Mouse (Mus musculus): ENCODE results near the gene Tcf7l2.

Tcf7l2 gene

GRCm38 (mm10) chr19:55867255-55867654, 125.6 kb downstream of the Tcf7l2 start:
- no peak for DNase-seq

GRCm38 (mm10) chr19:55867905-55868304, 126.3 kb downstream of the Tcf7l2 start:
- DNase-seq = no peak

GRCm38 (mm10) chr19:55868597-55868996, 127.0 kb downstream of the Tcf7l2 start:
- DNase-seq = no peak

GRCm38 (mm10) chr19:55870825-55871224, 129.2 kb downstream of the Tcf7l2 start:
- DNase-seq = no peak

- DNase-seq = no peak
Observed at GRCm38 (mm10) chr19:55871496-55871895, 129.9 kb downstream of the Tcf7l2 start.

- no peak for DNase-seq
Observed at GRCm38 (mm10) chr19:55873221-55873620, 131.6 kb downstream of the Tcf7l2 start.

- peak; percentile 75 for DNase-seq
Observed at GRCm38 (mm10) chr19:55876501-55876900, 134.9 kb downstream of the Tcf7l2 start.

GRCm38 (mm10) chr19:55877404-55877915, 135.8 kb downstream of the Tcf7l2 start:
- DNase-seq = peak; percentile 76

GRCm38 (mm10) chr19:55880664-55881359, 139.2 kb downstream of the Tcf7l2 start:
- DNase-seq = peak; percentile 62

GRCm38 (mm10) chr19:55886536-55886935, 144.9 kb downstream of the Tcf7l2 start:
- DNase-seq = no peak

- no peak for DNase-seq
Observed at GRCm38 (mm10) chr19:55891692-55892183, 150.1 kb downstream of the Tcf7l2 start.

GRCm38 (mm10) chr19:55893557-55893956, 151.9 kb downstream of the Tcf7l2 start:
- no peak for DNase-seq

GRCm38 (mm10) chr19:55894396-55894795, 152.8 kb downstream of the Tcf7l2 start:
- no peak for DNase-seq

GRCm38 (mm10) chr19:55895317-55895716, 153.7 kb downstream of the Tcf7l2 start:
- peak; percentile 68 for DNase-seq

GRCm38 (mm10) chr19:55895807-55896420, 154.3 kb downstream of the Tcf7l2 start:
- no peak for DNase-seq

GRCm38 (mm10) chr19:55896629-55897028, 155.0 kb downstream of the Tcf7l2 start:
- DNase-seq = no peak

- DNase-seq = no peak
Observed at GRCm38 (mm10) chr19:55902573-55903385, 161.2 kb downstream of the Tcf7l2 start.

GRCm38 (mm10) chr19:55909039-55909438, 167.4 kb downstream of the Tcf7l2 start:
- peak; percentile 12 for DNase-seq

- no peak for DNase-seq
Observed at GRCm38 (mm10) chr19:55911941-55912340, 170.3 kb downstream of the Tcf7l2 start.

GRCm38 (mm10) chr19:55912813-55913212, 171.2 kb downstream of the Tcf7l2 start:
- no peak for DNase-seq

GRCm38 (mm10) chr19:55913585-55913984, 172.0 kb downstream of the Tcf7l2 start:
- DNase-seq = no peak

GRCm38 (mm10) chr19:55914614-55915211, 173.1 kb downstream of the Tcf7l2 start:
- no peak for DNase-seq

- DNase-seq = no peak
Observed at GRCm38 (mm10) chr19:55915506-55915905, 173.9 kb downstream of the Tcf7l2 start.

All from lung, postnatal 10 days (tissue).